Mouse (Mus musculus) myocyte (in vitro differentiated cells): ENCODE data around the gene Cdc42ep3. TPM values are rescaled to one million over a fixed set of nuclear protein-coding genes. Genes with fewer than 3 reads are reported as not detected.
A peak's percentile ranks its signal among the peaks of the same experiment; 100 is the strongest.

Source experiments
- H3K27me3 ChIP-seq: one replicate; pipeline ENCODE4 v1.6.1; 2011; ENCODE audit not compliant: control insufficient read depth, insufficient read depth, insufficient read length
- H3K36me3 ChIP-seq: one replicate; pipeline ENCODE4 v1.6.1; 2011; ENCODE audit not compliant: control insufficient read depth, insufficient read depth
- H3K4me2 ChIP-seq: one replicate; pipeline ENCODE4 v1.6.1; 2011; ENCODE audit warnings: low read depth, control low read depth
- H3K4me3 ChIP-seq: one replicate; pipeline ENCODE4 v1.5.1; 2011; ENCODE audit warnings: mild to moderate bottlenecking, control low read depth, moderate library complexity
- H3K79me2 ChIP-seq: one replicate; pipeline ENCODE4 v1.6.1; 2011; ENCODE audit not compliant: control insufficient read depth, insufficient read depth
- H3ac ChIP-seq: one replicate; pipeline ENCODE4 v1.6.1; 2011; ENCODE audit not compliant: control insufficient read depth, insufficient read length
- CEBPB ChIP-seq: IDR thresholded peaks from 2 replicates; pipeline ENCODE4 v1.6.1; 2011; ENCODE audit warnings: mild to moderate bottlenecking, moderate library complexity; ENCODE audit not compliant: poor library complexity, insufficient read depth, severe bottlenecking
- E2F4 ChIP-seq: IDR thresholded peaks from one replicate; pipeline ENCODE4 v1.6.1; 2011; ENCODE audit warnings: mild to moderate bottlenecking, control low read depth, moderate library complexity; ENCODE audit not compliant: insufficient read depth
- MAX ChIP-seq: IDR thresholded peaks from one replicate; pipeline ENCODE4 v1.6.1; 2011; ENCODE audit warnings: low read depth, mild to moderate bottlenecking, control low read depth
- MYOD1 ChIP-seq, 3 experiments: IDR thresholded peaks; one replicate each; pipeline ENCODE4 v1.6.1; 2011; ENCODE audit warnings: control low read depth in 2 of 3, low read depth in 2 of 3, mild to moderate bottlenecking in 2 of 3, moderate library complexity in 1 of 3; ENCODE audit not compliant: insufficient read length in 2 of 3, control insufficient read depth in 1 of 3
- MYOG ChIP-seq, 3 experiments: IDR thresholded peaks; one replicate each; pipeline ENCODE4 v1.6.1; 2011; ENCODE audit warnings: control low read depth in 2 of 3, low read depth in 2 of 3, mild to moderate bottlenecking in 2 of 3; ENCODE audit not compliant: insufficient read length in 2 of 3, control insufficient read depth in 1 of 3, insufficient read depth in 1 of 3
- POLR2A ChIP-seq: IDR thresholded peaks from one replicate; pipeline ENCODE4 v1.6.1; 2011; ENCODE audit warnings: low read depth, mild to moderate bottlenecking, control low read depth, moderate library complexity; ENCODE audit not compliant: insufficient read length
- POLR2AphosphoS2 ChIP-seq: IDR thresholded peaks from one replicate; pipeline ENCODE4 v1.6.1; 2011; ENCODE audit warnings: low read depth, control low read depth; ENCODE audit not compliant: insufficient read length
- REST ChIP-seq: IDR thresholded peaks from one replicate; pipeline ENCODE4 v1.6.1; 2011; ENCODE audit warnings: mild to moderate bottlenecking, control low read depth, moderate library complexity; ENCODE audit not compliant: insufficient read depth, insufficient read length
- SRF ChIP-seq: IDR thresholded peaks from one replicate; pipeline ENCODE4 v1.6.1; 2011; ENCODE audit warnings: low read depth; ENCODE audit not compliant: control insufficient read depth, insufficient read length
- TCF12 ChIP-seq: IDR thresholded peaks from one replicate; pipeline ENCODE4 v1.6.1; 2011; ENCODE audit warnings: mild to moderate bottlenecking, control low read depth; ENCODE audit not compliant: poor library complexity, insufficient read depth, severe bottlenecking
- TCF3 ChIP-seq: IDR thresholded peaks from one replicate; pipeline ENCODE4 v1.6.1; 2011; ENCODE audit warnings: low read depth, control low read depth; ENCODE audit not compliant: insufficient read length
- USF1 ChIP-seq: IDR thresholded peaks from one replicate; pipeline ENCODE4 v1.6.1; 2011; ENCODE audit warnings: low read depth, mild to moderate bottlenecking, control low read depth, moderate library complexity
- polyA plus RNA-seq: library from polyadenylated mRNA; unstranded; fragments of >200 nt; fragmentation: generic; extraction: Trizol; gene quantifications from one replicate; pipeline ENCODE4 v1.2.1, GENCODE M21; 2012; ENCODE audit warnings: missing spikeins

The Cdc42ep3 gene
- polyA plus RNA-seq, result 42.8 TPM

GRCm38 (mm10) chr17:79354444-79355270, at the start of gene Cdc42ep3:
Cdc42ep3 (minus strand) TSS chr17:79355091.
- Histone ChIP-seq H3K27me3 (no peaks in the 10 kb centered on the region), H3K4me3 (peak within 1 kb of the TSS; percentile 97), H3K79me2 (peaks cover 46% of the 10 kb centered on the region), H3K4me2 (peak within 1 kb of the TSS; percentile 88), H3K36me3 (peaks cover 10% of the 10 kb centered on the region), H3ac (peak within 1 kb of the TSS; percentile 57)
- TF ChIP-seq MYOG (IDR thresholded peaks at IDR 0.05; ENCODE audit: control insufficient read depth in 1 of 3, insufficient read depth in 1 of 3, insufficient read length in 2 of 3, low read depth in 2 of 3) (peak in 2 of 3 experiments; percentile 33 to 53), POLR2AphosphoS2 (peak; percentile 96), E2F4 (no peak), TCF3 (peak; percentile 46), MAX (no peak), MYOD1 (IDR thresholded peaks at IDR 0.05; ENCODE audit: control insufficient read depth in 1 of 3, insufficient read length in 2 of 3, low read depth in 2 of 3) (peak in 1 of 3 experiments; percentile 30), SRF (no peak), CEBPB (no peak), TCF12 (no peak), REST (no peak), USF1 (no peak), POLR2A (peak; percentile 97)

GRCm38 (mm10) chr17:79400356-79400755, 45.5 kb upstream of the Cdc42ep3 start:
- H3K27me3 ChIP-seq, result no peaks in the 10 kb centered on the region
- H3ac ChIP-seq, result no peak overlapping the region
- no peak overlapping the region for H3K4me3 ChIP-seq
- H3K36me3 ChIP-seq, result no peaks in the 10 kb centered on the region
- H3K4me2 ChIP-seq, result no peak overlapping the region
- H3K79me2 ChIP-seq, result no peaks in the 10 kb centered on the region
- no peak for TF ChIP-seq POLR2A
- peak; percentile 39 for TF ChIP-seq USF1

GRCm38 (mm10) chr17:79398416-79398815, 43.5 kb upstream of the Cdc42ep3 start:
- Histone ChIP-seq H3K27me3 (no peaks in the 10 kb centered on the region), H3ac (no peak overlapping the region), H3K36me3 (no peaks in the 10 kb centered on the region), H3K4me3 (no peak overlapping the region), H3K79me2 (no peaks in the 10 kb centered on the region), H3K4me2 (peak overlapping the region; percentile 50)
- no peak for TF ChIP-seq E2F4
- TF ChIP-seq USF1, result no peak
- no peak for TF ChIP-seq MAX
- TF ChIP-seq REST, result no peak
- no peak for TF ChIP-seq MYOD1 (IDR thresholded peaks at IDR 0.05; ENCODE audit: control insufficient read depth in 1 of 3, insufficient read length in 2 of 3, low read depth in 2 of 3)
- no peak for TF ChIP-seq POLR2A
- no peak for TF ChIP-seq MYOG (IDR thresholded peaks at IDR 0.05; ENCODE audit: control insufficient read depth in 1 of 3, insufficient read depth in 1 of 3, insufficient read length in 2 of 3, low read depth in 2 of 3)
- TF ChIP-seq POLR2AphosphoS2, result no peak
- TF ChIP-seq TCF3, result no peak
- no peak for TF ChIP-seq SRF
- no peak for TF ChIP-seq TCF12
- no peak for TF ChIP-seq CEBPB

- H3K27me3 ChIP-seq, result no peaks in the 10 kb centered on the region
- H3ac ChIP-seq, result no peak overlapping the region
- TF ChIP-seq USF1 (no peak), E2F4 (no peak), CEBPB (no peak), MYOD1 (IDR thresholded peaks at IDR 0.05; ENCODE audit: control insufficient read depth in 1 of 3, insufficient read length in 2 of 3, low read depth in 2 of 3) (no peak), REST (no peak), POLR2AphosphoS2 (no peak), POLR2A (no peak), TCF12 (no peak), SRF (no peak), MAX (no peak), MYOG (IDR thresholded peaks at IDR 0.05; ENCODE audit: control insufficient read depth in 1 of 3, insufficient read depth in 1 of 3, insufficient read length in 2 of 3, low read depth in 2 of 3) (no peak), TCF3 (no peak)
Observed at GRCm38 (mm10) chr17:79394799-79395198, 39.9 kb upstream of the Cdc42ep3 start.

More at GRCm38 (mm10) chr17:79394799-79395198, 39.9 kb upstream of the Cdc42ep3 start:
- Histone ChIP-seq H3K4me2 (no peak overlapping the region), H3K4me3 (no peak overlapping the region), H3K36me3 (no peaks in the 10 kb centered on the region), H3K79me2 (no peaks in the 10 kb centered on the region)
